Mouse (Mus musculus) midbrain, postnatal 0 days (tissue): ENCODE results near the gene Idua. TPM values are rescaled to one million over a fixed set of nuclear protein-coding genes. Genes with fewer than 3 reads are reported as not detected.

ENCODE experiments used
- ATAC-seq: fragments of 200-750 bp; cut with Nextera tagmentation; 2 replicates; pipeline ENCODE4 v1.8.0; 2017; ENCODE audit warnings: moderate number of reproducible peaks, mild to moderate bottlenecking, moderate TSS enrichment, moderate library complexity; ENCODE audit not compliant: low FRiP score
- DNase-seq: peaks from one replicate; pipeline ENCODE4 v3.0.0-alpha.2; 2015; ENCODE audit warnings: low spot score
- H3K27ac ChIP-seq: fragments of 300-500 bp; sonication (generic); 2 replicates; pipeline ENCODE4 v1.5.1; 2014; ENCODE audit warnings: low read depth, mild to moderate bottlenecking, low read length, mixed read lengths
- H3K27me3 ChIP-seq: fragments of 300-500 bp; sonication (generic); 2 replicates; pipeline ENCODE4 v1.6.1; 2014; ENCODE audit warnings: low read length, control low read depth, mixed read lengths; ENCODE audit not compliant: insufficient read depth
- H3K36me3 ChIP-seq: fragments of 300-500 bp; sonication (generic); 2 replicates; pipeline ENCODE4 v1.6.1; 2014; ENCODE audit warnings: low read length, control low read depth, mixed read lengths; ENCODE audit not compliant: insufficient read depth
- H3K4me1 ChIP-seq: fragments of 300-500 bp; sonication (generic); 2 replicates; pipeline ENCODE4 v1.6.1; 2014; ENCODE audit warnings: mild to moderate bottlenecking, control low read depth, antibody characterized with exemption, low read length, mixed read lengths; ENCODE audit not compliant: insufficient read depth
- H3K4me2 ChIP-seq: fragments of 300-500 bp; sonication (generic); 2 replicates; pipeline ENCODE4 v1.6.1; 2014; ENCODE audit warnings: low read depth, mild to moderate bottlenecking, low read length, mixed read lengths; ENCODE audit not compliant: poor library complexity, severe bottlenecking
- H3K4me3 ChIP-seq: fragments of 300-500 bp; sonication (generic); 2 replicates; pipeline ENCODE4 v1.5.1; 2014; ENCODE audit warnings: low read depth, mild to moderate bottlenecking, low read length, moderate library complexity
- H3K9ac ChIP-seq: fragments of 300-500 bp; sonication (generic); replicated peaks from 2 replicates; pipeline ENCODE4 v1.6.1; 2014; ENCODE audit warnings: mild to moderate bottlenecking, low read length, moderate library complexity, mixed read lengths; ENCODE audit not compliant: poor library complexity, severe bottlenecking
- H3K9me3 ChIP-seq: fragments of 300-500 bp; sonication (generic); 2 replicates; pipeline ENCODE4 v1.6.1; 2016; ENCODE audit warnings: low read length, control low read depth
- CTCF ChIP-seq: IDR thresholded peaks from 2 replicates; pipeline ENCODE4 v1.5.1; 2016; ENCODE audit warnings: antibody characterized with exemption, mild to moderate bottlenecking
- WGBS: fragments of 180-500 bp; shearing (Covaris S2); extraction: QIAGEN DNeasy Blood & Tissue Kit; methylation state at CpG from one replicate; pipeline ENCODE4 v1.1.7; 2014; 5-methylcytosine and 5-hydroxymethylcytosine counted together
- polyA plus RNA-seq: library from polyadenylated mRNA; unstranded; fragments of >200 nt; fragmentation: Nextera tagmentation; extraction: Ambion mirVana; gene quantifications from 2 replicates; pipeline ENCODE4 v1.2.1, GENCODE M21; 2015
- total RNA-seq: library from RNA; depleted of rRNA; stranded (reverse); fragments of >200 nt; gene quantifications from 2 replicates; pipeline ENCODE4 v1.2.3, GENCODE M21; 2014; rRNA removed

Gene Idua
- total and polyA plus RNA-seq, 2 experiments from 2014 or later, result 8.8 to 10.9 TPM

DNA sequence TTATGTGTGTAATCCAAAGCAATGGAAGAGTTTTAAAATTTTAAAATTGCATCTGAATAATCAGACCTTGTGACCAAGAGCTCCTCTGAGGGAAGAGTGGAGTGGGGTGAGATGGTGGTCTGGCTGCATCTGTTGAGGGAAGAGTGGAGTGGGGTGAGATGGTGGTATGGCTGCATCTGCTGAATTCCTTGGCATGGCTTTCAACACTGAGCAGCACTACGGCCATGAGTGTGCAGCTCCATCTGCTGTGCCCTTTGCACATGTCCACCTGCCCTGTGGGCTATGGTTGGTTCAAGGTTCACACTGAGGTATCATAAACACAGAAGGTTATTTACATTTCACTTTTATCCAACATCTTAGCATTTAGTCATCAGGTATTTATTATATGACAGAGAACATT, 67.3 kb downstream of the Idua start:
- WGBS, result 89% methylated on average over 1 of the region's 1 CpGs

More for the DNA sequence above, 67.3 kb downstream of the Idua start:
- Histone ChIP-seq H3K4me3 (no peak overlapping the region), H3K4me1 (no peaks in the 10 kb centered on the region), H3K4me2 (no peak overlapping the region), H3K36me3 (no peaks in the 10 kb centered on the region), H3K27ac (no peak overlapping the region), H3K27me3 (no peaks in the 10 kb centered on the region), H3K9me3 (no peaks in the 10 kb centered on the region), H3K9ac (no peak overlapping the region)
- no peak for DNase-seq
- no peak for ATAC-seq
- no peak for TF ChIP-seq CTCF

Other genes with a start within 250 kb of the Idua start
- 82.6 and 90.9 TPM in 2 replicates for gene Atp5k, start 225.9 kb upstream of the Idua start, total RNA-seq
- gene Atp5k, start 225.9 kb upstream of the Idua start, polyA plus RNA-seq, result 533 and 539 TPM in 2 replicates
- gene Mfsd7a, start 211.4 kb upstream of the Idua start, total RNA-seq, result 0.09 and 0.22 TPM in 2 replicates
- gene Mfsd7a, start 211.4 kb upstream of the Idua start, polyA plus RNA-seq, result 0.14 TPM in 1 of 2 replicates, not detected in the other
- gene Pcgf3, start 199.1 kb upstream of the Idua start, total RNA-seq, result 34.9 and 37.5 TPM in 2 replicates
- 14.5 and 17.6 TPM in 2 replicates for gene Pcgf3, start 199.1 kb upstream of the Idua start, polyA plus RNA-seq
- gene Cplx1, start 110.3 kb upstream of the Idua start, total RNA-seq, result 47.2 and 66.4 TPM in 2 replicates
- 97.4 and 117 TPM in 2 replicates for gene Cplx1, start 110.3 kb upstream of the Idua start, polyA plus RNA-seq
- gene Gak, start 30.6 kb upstream of the Idua start, total RNA-seq, result 76.7 and 77.1 TPM in 2 replicates
- gene Gak, start 30.6 kb upstream of the Idua start, polyA plus RNA-seq, result 46.1 and 48.6 TPM in 2 replicates
- 34.1 and 37.6 TPM in 2 replicates for gene Tmem175, start 30.6 kb upstream of the Idua start, total RNA-seq
- gene Tmem175, start 30.6 kb upstream of the Idua start, polyA plus RNA-seq, result 34.2 and 41.4 TPM in 2 replicates
- gene Dgkq, start 9.3 kb downstream of the Idua start, total RNA-seq, result 45.4 and 51.8 TPM in 2 replicates
- 23.5 and 23.7 TPM in 2 replicates for gene Dgkq, start 9.3 kb downstream of the Idua start, polyA plus RNA-seq
- 9.3 and 10.1 TPM in 2 replicates for gene Slc26a1, start 15.2 kb downstream of the Idua start, total RNA-seq
- 4.2 and 5.3 TPM in 2 replicates for gene Slc26a1, start 15.2 kb downstream of the Idua start, polyA plus RNA-seq
- gene Fgfrl1, start 32.1 kb downstream of the Idua start, total RNA-seq, result 12.9 and 20.4 TPM in 2 replicates
- gene Fgfrl1, start 32.1 kb downstream of the Idua start, polyA plus RNA-seq, result 5.4 and 5.7 TPM in 2 replicates
- gene Rnf212, start 114.7 kb downstream of the Idua start, total RNA-seq, result not detected in 2 replicates
- gene Rnf212, start 114.7 kb downstream of the Idua start, polyA plus RNA-seq, result not detected in 2 replicates
- gene Tmed11, start 135.0 kb downstream of the Idua start, total RNA-seq, result not detected in 2 replicates
- gene Tmed11, start 135.0 kb downstream of the Idua start, polyA plus RNA-seq, result not detected in 2 replicates
- gene Vmn2r8, start 148.5 kb downstream of the Idua start, total RNA-seq, result not detected in 2 replicates
- gene Vmn2r8, start 148.5 kb downstream of the Idua start, polyA plus RNA-seq, result not detected in 2 replicates
- gene Vmn2r9, start 192.3 kb downstream of the Idua start, total RNA-seq, result not detected in 2 replicates
- gene Vmn2r9, start 192.3 kb downstream of the Idua start, polyA plus RNA-seq, result not detected in 2 replicates